Mouse (Mus musculus): ENCODE data around the gene Usp37. TPM values are rescaled to one million over a fixed set of nuclear protein-coding genes. Genes with fewer than 3 reads are reported as not detected.
"Not testable (repeated sequence)": the region's sequence is repeated elsewhere in the genome, so short reads cannot be mapped to it uniquely, and the experiment has no call there.

Usp37 gene
- total RNA-seq, 2 experiments from 2014 or later: 9.0 to 14.0 TPM

GRCm38 (mm10) chr1:74397268-74397918 lies 146.7 kb downstream of the Usp37 start:
- DNase-seq: peak; percentile 100

- DNase-seq: not testable (repeated sequence)
Measured at GRCm38 (mm10) chr1:74396456-74397222, 147.4 kb downstream of the Usp37 start.

- DNase-seq: no peak
Measured at GRCm38 (mm10) chr1:74395290-74395689, 148.8 kb downstream of the Usp37 start.

GRCm38 (mm10) chr1:74394858-74395257 lies 149.2 kb downstream of the Usp37 start:
- DNase-seq: no peak

- no peak for DNase-seq
Measured at GRCm38 (mm10) chr1:74394311-74394710, 149.8 kb downstream of the Usp37 start.

- no peak for DNase-seq
Measured at GRCm38 (mm10) chr1:74393697-74394096, 150.4 kb downstream of the Usp37 start.

GRCm38 (mm10) chr1:74393010-74393409 lies 151.1 kb downstream of the Usp37 start:
- no peak for DNase-seq

- DNase-seq: no peak
Measured at GRCm38 (mm10) chr1:74392446-74392994, 151.6 kb downstream of the Usp37 start.

- peak; percentile 80 for DNase-seq
Measured at GRCm38 (mm10) chr1:74391844-74392441, 152.1 kb downstream of the Usp37 start.

GRCm38 (mm10) chr1:74390924-74391748 lies 152.9 kb downstream of the Usp37 start, which contains the start of gene Ctdsp1:
Gene Ctdsp1 (plus strand): TSS chr1:74391509.
- DNase-seq: peak; percentile 99

- peak; percentile 70 for DNase-seq
Measured at GRCm38 (mm10) chr1:74390287-74390906, 153.7 kb downstream of the Usp37 start.

- DNase-seq: no peak
Measured at GRCm38 (mm10) chr1:74389831-74390286, 154.2 kb downstream of the Usp37 start.

- no peak for DNase-seq
Measured at GRCm38 (mm10) chr1:74388398-74388920, 155.6 kb downstream of the Usp37 start.

GRCm38 (mm10) chr1:74387386-74387988 lies 156.6 kb downstream of the Usp37 start:
- DNase-seq: no peak

GRCm38 (mm10) chr1:74386714-74387385 lies 157.2 kb downstream of the Usp37 start:
- DNase-seq: peak; percentile 85

GRCm38 (mm10) chr1:74386363-74386713 lies 157.7 kb downstream of the Usp37 start:
- DNase-seq: no peak

GRCm38 (mm10) chr1:74385531-74385930 lies 158.6 kb downstream of the Usp37 start:
- no peak for DNase-seq

Measured in gastrocnemius, postnatal 10 days (tissue).